Mouse (Mus musculus): Measurements from ENCODE around the gene Nr2f1. TPM values are rescaled to one million over a fixed set of nuclear protein-coding genes. Genes with fewer than 3 reads are reported as not detected.
"Not testable (repeated sequence)": the region's sequence is repeated elsewhere in the genome, so short reads cannot be mapped to it uniquely, and the experiment has no call there.

Nr2f1 gene
- polyA plus RNA-seq (2016; fragmentation: Nextera tagmentation; extraction: Ambion mirVana) = 18.2 and 19.6 TPM in 2 replicates

- Histone ChIP-seq H3K4me3 (peak within 1 kb of the TSS; percentile 88), H3K4me1 (peaks cover 52% of the 10 kb centered on the region), H3K36me3 (peaks cover 9% of the 10 kb centered on the region), H3K27ac (peak within 1 kb of the TSS; percentile 98), H3K27me3 (ENCODE audit: low read depth, poor library complexity, severe bottlenecking) (peaks cover 45% of the 10 kb centered on the region), H3K9me3 (replicated peaks) (no peaks in the 10 kb centered on the region)
- WGBS = under 1% methylated on average over 14 of the region's 14 CpGs
- DNase-seq (ENCODE audit: low spot score) = no peak
These were observed at the start of gene Nr2f1 for GRCm38 (mm10) chr13:78199642-78200160. Gene Nr2f1 (minus strand): TSS chr13:78199757.

- Histone ChIP-seq H3K9me3 (replicated peaks) (no peaks in the 10 kb centered on the region), H3K4me1 (no peaks in the 10 kb centered on the region), H3K4me3 (no peak overlapping the region), H3K36me3 (no peaks in the 10 kb centered on the region), H3K27ac (no peak overlapping the region), H3K27me3 (ENCODE audit: low read depth, poor library complexity, severe bottlenecking) (no peaks in the 10 kb centered on the region)
- DNase-seq (ENCODE audit: low spot score) = no peak
- 88% methylated on average over 3 of the region's 3 CpGs for WGBS
These were observed 22.1 kb upstream of the Nr2f1 start for GRCm38 (mm10) chr13:78221680-78222079.

- not testable (repeated sequence) for H3K9me3 ChIP-seq (replicated peaks); H3K27ac ChIP-seq; H3K4me1 ChIP-seq; H3K36me3 ChIP-seq; H3K4me3 ChIP-seq; DNase-seq (ENCODE audit: low spot score); H3K27me3 ChIP-seq (ENCODE audit: low read depth, poor library complexity, severe bottlenecking)
- WGBS = 93% methylated on average over 6 of the region's 6 CpGs
These were observed 20.7 kb upstream of the Nr2f1 start for GRCm38 (mm10) chr13:78220238-78220637.

- H3K4me3 ChIP-seq = no peak overlapping the region
- no peaks in the 10 kb centered on the region for H3K9me3 ChIP-seq (replicated peaks)
- DNase-seq (ENCODE audit: low spot score) = no peak
- 59% methylated on average over 2 of the region's 2 CpGs for WGBS
- peaks cover 33% of the 10 kb centered on the region for H3K27me3 ChIP-seq (ENCODE audit: low read depth, poor library complexity, severe bottlenecking)
- no peak overlapping the region for H3K27ac ChIP-seq
- peaks cover 27% of the 10 kb centered on the region for H3K4me1 ChIP-seq
- H3K36me3 ChIP-seq = no peaks in the 10 kb centered on the region
These were observed 15.7 kb upstream of the Nr2f1 start for GRCm38 (mm10) chr13:78215223-78215622.

- no peak for DNase-seq (ENCODE audit: low spot score)
- H3K9me3 ChIP-seq (replicated peaks) = no peaks in the 10 kb centered on the region
- no peak overlapping the region for H3K4me3 ChIP-seq
- peaks cover 47% of the 10 kb centered on the region for H3K4me1 ChIP-seq
- peaks cover 54% of the 10 kb centered on the region for H3K27me3 ChIP-seq (ENCODE audit: low read depth, poor library complexity, severe bottlenecking)
- no peaks in the 10 kb centered on the region for H3K36me3 ChIP-seq
- 2% methylated on average over 2 of the region's 2 CpGs for WGBS
- H3K27ac ChIP-seq = no peak overlapping the region
These were observed 13.6 kb upstream of the Nr2f1 start for GRCm38 (mm10) chr13:78213155-78213554.

- WGBS = 18% methylated on average over 15 of the region's 15 CpGs
- peaks cover 52% of the 10 kb centered on the region for H3K4me1 ChIP-seq
These were observed 12.6 kb upstream of the Nr2f1 start for GRCm38 (mm10) chr13:78212111-78212510.

GRCm38 (mm10) chr13:78211231-78212010 lies 11.9 kb upstream of the Nr2f1 start:
- Histone ChIP-seq H3K9me3 (replicated peaks) (no peaks in the 10 kb centered on the region), H3K27me3 (ENCODE audit: low read depth, poor library complexity, severe bottlenecking) (peaks cover 71% of the 10 kb centered on the region), H3K4me3 (peak overlapping the region; percentile 49; the same call in 1 of the 2 replicates), H3K4me1 (peaks cover 52% of the 10 kb centered on the region), H3K36me3 (no peaks in the 10 kb centered on the region), H3K27ac (no peak overlapping the region)
- peak; percentile 36 for DNase-seq (ENCODE audit: low spot score)
- WGBS = 12% methylated on average over 14 of the region's 14 CpGs

More at GRCm38 (mm10) chr13:78212111-78212510, 12.6 kb upstream of the Nr2f1 start:
- H3K9me3 ChIP-seq (replicated peaks) = no peaks in the 10 kb centered on the region
- peak; percentile 39 for DNase-seq (ENCODE audit: low spot score)
- H3K27ac ChIP-seq = no peak overlapping the region; the same call in 1 of the 2 replicates
- no peak overlapping the region for H3K4me3 ChIP-seq
- H3K27me3 ChIP-seq (ENCODE audit: low read depth, poor library complexity, severe bottlenecking) = peaks cover 64% of the 10 kb centered on the region
- no peaks in the 10 kb centered on the region for H3K36me3 ChIP-seq

- peaks cover 78% of the 10 kb centered on the region for H3K27me3 ChIP-seq (ENCODE audit: low read depth, poor library complexity, severe bottlenecking)
- peak overlapping the region; percentile 49 for H3K4me3 ChIP-seq
- peak overlapping the region; percentile 61 for H3K27ac ChIP-seq
- H3K9me3 ChIP-seq (replicated peaks) = no peaks in the 10 kb centered on the region
- no peak for DNase-seq (ENCODE audit: low spot score)
- WGBS = 2% methylated on average over 13 of the region's 13 CpGs
- H3K4me1 ChIP-seq = peaks cover 52% of the 10 kb centered on the region
- no peaks in the 10 kb centered on the region for H3K36me3 ChIP-seq
These were observed 11.2 kb upstream of the Nr2f1 start for GRCm38 (mm10) chr13:78210748-78211089.

- peaks cover 84% of the 10 kb centered on the region for H3K27me3 ChIP-seq (ENCODE audit: low read depth, poor library complexity, severe bottlenecking)
These were observed 10.6 kb upstream of the Nr2f1 start for GRCm38 (mm10) chr13:78210029-78210747.

GRCm38 (mm10) chr13:78209611-78210028 lies 10.1 kb upstream of the Nr2f1 start:
- no peaks in the 10 kb centered on the region for H3K36me3 ChIP-seq
- H3K4me3 ChIP-seq = peak overlapping the region; percentile 49
- H3K27me3 ChIP-seq (ENCODE audit: low read depth, poor library complexity, severe bottlenecking) = peaks cover 89% of the 10 kb centered on the region
- peaks cover 55% of the 10 kb centered on the region for H3K4me1 ChIP-seq
- no peaks in the 10 kb centered on the region for H3K9me3 ChIP-seq (replicated peaks)
- no peak for DNase-seq (ENCODE audit: low spot score)
- under 1% methylated on average over 12 of the region's 12 CpGs for WGBS
- H3K27ac ChIP-seq = peak overlapping the region; percentile 61

More at GRCm38 (mm10) chr13:78210029-78210747, 10.6 kb upstream of the Nr2f1 start:
- DNase-seq (ENCODE audit: low spot score) = peak; percentile 72
- Histone ChIP-seq H3K36me3 (no peaks in the 10 kb centered on the region), H3K27ac (peak overlapping the region; percentile 61), H3K9me3 (replicated peaks) (no peaks in the 10 kb centered on the region), H3K4me1 (peaks cover 52% of the 10 kb centered on the region), H3K4me3 (peak overlapping the region; percentile 49)
- 1% methylated on average over 38 of the region's 38 CpGs for WGBS

- Histone ChIP-seq H3K36me3 (no peaks in the 10 kb centered on the region), H3K27ac (no peak overlapping the region), H3K27me3 (ENCODE audit: low read depth, poor library complexity, severe bottlenecking) (peaks cover 95% of the 10 kb centered on the region), H3K9me3 (replicated peaks) (no peaks in the 10 kb centered on the region), H3K4me3 (peak overlapping the region; percentile 49; the same call in 1 of the 2 replicates), H3K4me1 (peaks cover 62% of the 10 kb centered on the region)
- WGBS = 3% methylated on average over 14 of the region's 14 CpGs
- no peak for DNase-seq (ENCODE audit: low spot score)
These were observed 9.3 kb upstream of the Nr2f1 start for GRCm38 (mm10) chr13:78208689-78209410.

GRCm38 (mm10) chr13:78207796-78208645 lies 8.5 kb upstream of the Nr2f1 start:
- no peak for DNase-seq (ENCODE audit: low spot score)
- no peaks in the 10 kb centered on the region for H3K9me3 ChIP-seq (replicated peaks)
- H3K36me3 ChIP-seq = no peaks in the 10 kb centered on the region
- peaks cover 96% of the 10 kb centered on the region for H3K27me3 ChIP-seq (ENCODE audit: low read depth, poor library complexity, severe bottlenecking)
- no peak overlapping the region for H3K4me3 ChIP-seq
- no peak overlapping the region for H3K27ac ChIP-seq
- 3% methylated on average over 12 of the region's 12 CpGs for WGBS
- H3K4me1 ChIP-seq = peaks cover 63% of the 10 kb centered on the region
